In genomic region chr1:136571530-136571929, GRCm38 (mm10) we compare ENCODE assay signal across 24 mouse cellular contexts. TPM values are rescaled to one million over a fixed set of nuclear protein-coding genes. Genes with fewer than 3 reads are reported as not detected.
DNase-seq lines count a peak whose midpoint lies in the region; TF ChIP-seq lines count a peak whose summit lies in the region.
"Had no signal": no experiment of that assay in that cellular context is flagged by ENCODE, and none has a peak within 500 bp of the region (broad histone marks: within the 10 kb centered on the region; RNA-seq: fewer than 3 reads in every experiment).

No protein-coding gene starts in this region.

- H3K36me3 ChIP-seq in E14TG2a.4 (ENCODE audit: insufficient read depth, low read length) = peaks cover 8% of the 10 kb centered on the region
- H3K36me3 ChIP-seq: embryonic facial prominence, embryonic 13.5 days; embryonic facial prominence, embryonic 15.5 days; forebrain, embryonic 10.5 days; forebrain, embryonic 12.5 days; G1E had no signal

- no peaks in the 10 kb centered on the region for H3K27me3 ChIP-seq in E14TG2a.4 (ENCODE audit: insufficient read depth, low read length)
- H3K27me3 ChIP-seq: CH12.LX, Patski had no signal

- H3K9me3 ChIP-seq in E14TG2a.4 (ENCODE audit: low read length) = no peaks in the 10 kb centered on the region
- H3K9me3 ChIP-seq: embryonic facial prominence, embryonic 13.5 days; embryonic facial prominence, embryonic 15.5 days; forebrain, embryonic 10.5 days; forebrain, embryonic 12.5 days; G1E had no signal

- H3K4me1 ChIP-seq in E14TG2a.4 (replicated peaks; ENCODE audit: low read depth, low read length) = peaks cover 59% of the 10 kb centered on the region
- H3K4me1 ChIP-seq: embryonic facial prominence, embryonic 15.5 days had no signal

- TF ChIP-seq CTCF in E14TG2a.4 (conservative IDR thresholded peaks at IDR 0.05; ENCODE audit: low read length) = no peak

- peak overlapping the region; percentile 67 for H3K4me3 ChIP-seq in E14TG2a.4 (replicated peaks; ENCODE audit: low read length)
- H3K4me3 ChIP-seq: embryonic facial prominence, embryonic 13.5 days; embryonic facial prominence, embryonic 15.5 days; erythroblast, embryonic 14.5 days; forebrain, embryonic 10.5 days; forebrain, embryonic 12.5 days had no signal

- peak; percentile 50 for DNase-seq in ES-CJ7 (ENCODE audit: low read depth, low spot score)
- peak; percentile 49 for DNase-seq in R1 (ENCODE audit: low read depth, low spot score)
- DNase-seq in natural killer cell, adult 2 months (ENCODE audit: low spot score in 2 of 2) = no peak
- DNase-seq in heart, postnatal 4 days = no peak
- DNase-seq: adrenal gland, adult 2 months; adrenal gland, postnatal 10 days; adrenal gland, postnatal 25 days; B cell, adult 2 months; cerebellum, adult 11 months; cerebellum, adult 18-20 months; cerebellum, adult 8-10 months; cerebellum, adult 9-11 months; cerebellum, postnatal 14 days; cerebellum, postnatal 36 days; embryo, embryonic 11 days had no signal

RNA-seq across cellular contexts. Expression of gene Zfp281, which starts 53.2 kb away (rescaled TPM):
- 10 to 100 TPM; 14.2 TPM for total RNA-seq in heart, postnatal 4 days (2021)

Comparison
In these comparisons a context has a peak if more than half of its experiments do, and no peak if none do; other contexts are left out.
1. DNase-seq: peak in ES-CJ7 (single experiment) and R1 (single experiment); none in natural killer cell, adult 2 months (0 of 2) and heart, postnatal 4 days (single experiment).